Mouse (Mus musculus) skeletal muscle tissue, adult 2 months (tissue): ENCODE results near the gene Wasf2.
"Not testable (repeated sequence)": the region's sequence is repeated elsewhere in the genome, so short reads cannot be mapped to it uniquely, and the experiment has no call there.

ENCODE experiments used
- DNase-seq: peaks from one replicate; pipeline ENCODE4 v3.0.0-alpha.2; 2012; ENCODE audit warnings: low read depth, low spot score

Wasf2 gene

GRCm38 (mm10) chr4:133096671-133097070 is 33.6 kb upstream of the Wasf2 start:
- not testable (repeated sequence) for DNase-seq

- DNase-seq: no peak
Observed at GRCm38 (mm10) chr4:133101751-133102150, 28.6 kb upstream of the Wasf2 start.

- DNase-seq: no peak
Observed at GRCm38 (mm10) chr4:133103525-133104193, 26.6 kb upstream of the Wasf2 start.

- DNase-seq: no peak
Observed at GRCm38 (mm10) chr4:133104194-133104569, 26.1 kb upstream of the Wasf2 start.

GRCm38 (mm10) chr4:133106691-133107090 is 23.6 kb upstream of the Wasf2 start:
- no peak for DNase-seq

GRCm38 (mm10) chr4:133107788-133108281 is 22.5 kb upstream of the Wasf2 start:
- DNase-seq: peak; percentile 87

DNA sequence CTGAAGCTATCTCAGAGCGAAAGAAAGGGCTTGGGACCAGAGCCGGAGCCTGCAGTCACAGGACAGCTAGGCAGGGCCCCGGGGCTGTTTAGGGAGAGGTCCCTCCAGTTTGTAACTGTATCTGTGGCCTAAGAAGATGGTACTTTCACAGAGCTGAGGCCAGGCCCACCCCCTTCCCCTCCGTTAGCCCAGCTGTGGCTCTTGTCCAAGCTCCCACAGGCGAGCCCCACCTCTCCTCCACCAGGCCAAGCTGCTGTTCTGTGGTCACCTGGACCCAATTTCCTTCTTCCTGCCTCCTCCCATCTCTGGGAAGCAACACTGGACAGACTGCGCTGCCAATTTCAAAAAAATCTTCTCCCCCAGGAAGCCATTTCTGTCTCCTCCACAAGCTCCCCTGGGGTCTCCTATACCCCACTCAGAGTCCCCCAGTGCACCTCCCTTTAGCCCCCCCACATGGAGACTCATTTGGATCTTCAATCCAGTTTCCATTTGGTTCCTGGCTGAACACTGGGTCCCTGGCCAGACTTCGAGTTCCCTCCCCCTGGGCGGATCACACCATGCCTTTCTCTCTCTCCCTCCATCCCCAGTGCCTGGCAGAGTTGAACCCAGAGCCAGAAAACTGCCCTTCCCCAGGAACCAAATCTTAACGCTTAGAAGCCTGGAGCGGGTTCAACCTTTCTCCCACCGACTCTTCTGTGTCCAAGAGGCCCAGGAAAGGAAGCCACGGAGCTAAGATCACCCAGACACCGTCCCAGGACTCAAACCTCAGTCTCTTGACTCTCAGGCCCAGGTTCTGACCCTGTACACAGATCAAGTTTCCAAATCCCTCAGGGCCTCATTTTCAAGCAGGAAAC is 21.6 kb upstream of the Wasf2 start:
- DNase-seq: no peak

DNA sequence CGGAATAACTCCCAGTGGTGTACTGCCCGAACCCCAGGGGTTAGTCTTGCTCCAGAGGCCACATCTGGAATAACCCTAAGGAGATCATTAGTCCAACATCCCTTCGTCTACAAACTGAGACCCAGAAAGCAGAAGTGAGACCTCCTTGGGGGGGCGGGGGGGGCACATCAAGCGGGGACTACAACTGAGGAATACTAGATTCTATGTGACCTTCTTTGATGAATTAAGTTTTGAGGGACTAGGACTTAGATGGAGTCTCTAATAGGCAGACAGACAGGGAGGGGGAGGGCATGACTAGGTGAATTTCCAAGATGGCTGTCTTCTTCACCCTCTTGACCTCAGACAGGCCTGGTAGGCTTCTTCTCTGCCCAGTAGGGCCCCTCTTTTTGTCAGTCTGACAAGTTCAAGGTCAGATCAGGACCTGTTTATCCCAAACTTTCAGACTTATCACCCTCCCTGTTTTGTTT is 20.9 kb upstream of the Wasf2 start:
- DNase-seq: no peak

GRCm38 (mm10) chr4:133112175-133112838 is 18.0 kb upstream of the Wasf2 start:
- no peak for DNase-seq

DNA sequence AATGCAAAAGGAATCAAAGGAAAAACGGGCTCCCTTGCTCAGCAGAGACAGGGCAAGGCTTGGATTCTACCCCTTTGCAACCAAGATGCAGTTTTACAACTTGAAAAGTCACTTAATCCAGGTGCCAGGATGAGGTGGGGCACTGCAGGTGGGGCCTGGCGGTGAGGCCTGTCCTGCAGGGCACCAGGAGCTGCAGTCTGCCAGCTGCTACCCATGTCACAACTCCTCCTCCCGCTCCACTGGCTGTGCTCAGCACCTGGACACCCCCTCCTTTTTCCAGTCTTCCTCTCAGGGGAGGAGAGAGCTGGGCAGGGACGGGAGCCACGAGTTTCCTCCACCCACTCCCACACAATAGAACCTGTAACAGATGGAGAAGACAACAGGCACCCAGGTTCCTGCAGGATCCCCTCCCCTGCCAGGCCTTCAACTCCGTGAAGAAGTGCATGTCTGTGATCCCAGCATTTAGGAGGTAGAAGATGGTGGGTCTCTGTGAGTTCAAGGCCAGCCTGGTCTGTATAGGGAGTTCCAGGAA is 16.9 kb upstream of the Wasf2 start:
- DNase-seq: no peak

DNA sequence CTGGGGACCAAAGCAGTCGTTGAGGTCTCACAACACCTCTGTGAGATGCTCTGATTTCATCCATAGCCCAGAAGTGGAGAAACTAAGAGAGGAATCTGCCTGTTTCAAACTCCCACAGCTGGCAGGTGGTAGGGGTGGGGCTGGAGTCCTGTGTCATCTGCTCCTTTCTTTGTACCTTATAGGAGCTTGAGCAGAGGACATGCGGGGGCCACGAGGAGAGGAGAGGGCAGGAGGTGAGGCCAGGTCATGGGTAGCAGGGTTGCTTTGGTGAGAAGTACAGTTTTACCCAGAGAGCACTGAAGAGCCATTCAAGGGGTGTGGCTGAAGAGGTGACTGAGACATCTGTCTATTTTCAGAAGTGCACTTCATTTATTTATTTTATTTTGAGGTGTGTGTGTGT is 15.5 kb upstream of the Wasf2 start:
- no peak for DNase-seq

DNA sequence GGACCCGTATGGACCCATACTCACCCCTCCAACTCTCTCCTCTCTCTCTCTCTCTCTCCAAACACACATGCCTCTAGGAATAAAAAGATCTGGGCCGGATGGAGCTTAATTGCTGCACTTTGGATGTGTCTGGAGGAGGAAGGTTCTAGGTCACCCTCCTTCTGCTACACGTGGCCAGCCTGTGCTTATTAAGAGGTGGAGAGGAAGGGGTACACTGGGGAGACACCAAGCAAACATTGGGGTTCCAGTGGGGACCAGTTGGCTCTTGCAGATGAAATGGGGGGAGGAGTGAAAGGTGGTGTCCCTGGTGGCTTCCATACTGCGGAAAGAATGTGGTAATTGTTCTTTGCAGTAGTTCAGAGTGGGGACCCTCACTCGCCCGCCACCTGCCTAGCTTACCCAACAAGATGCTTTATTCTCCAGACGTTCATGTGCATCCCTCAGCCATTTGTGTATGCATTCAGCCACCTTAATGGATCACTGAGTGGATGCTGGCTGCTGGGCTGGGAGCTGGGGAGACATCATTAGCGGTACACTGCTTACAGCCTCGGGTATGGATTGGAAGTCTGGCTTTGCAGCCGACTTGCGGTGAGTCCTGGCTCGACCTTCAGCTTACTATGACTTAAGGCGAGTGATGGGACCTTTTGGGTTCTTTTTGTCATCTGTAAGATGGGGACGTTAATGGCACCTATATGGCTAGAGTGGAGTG is 14.4 kb upstream of the Wasf2 start:
- DNase-seq: no peak

DNA sequence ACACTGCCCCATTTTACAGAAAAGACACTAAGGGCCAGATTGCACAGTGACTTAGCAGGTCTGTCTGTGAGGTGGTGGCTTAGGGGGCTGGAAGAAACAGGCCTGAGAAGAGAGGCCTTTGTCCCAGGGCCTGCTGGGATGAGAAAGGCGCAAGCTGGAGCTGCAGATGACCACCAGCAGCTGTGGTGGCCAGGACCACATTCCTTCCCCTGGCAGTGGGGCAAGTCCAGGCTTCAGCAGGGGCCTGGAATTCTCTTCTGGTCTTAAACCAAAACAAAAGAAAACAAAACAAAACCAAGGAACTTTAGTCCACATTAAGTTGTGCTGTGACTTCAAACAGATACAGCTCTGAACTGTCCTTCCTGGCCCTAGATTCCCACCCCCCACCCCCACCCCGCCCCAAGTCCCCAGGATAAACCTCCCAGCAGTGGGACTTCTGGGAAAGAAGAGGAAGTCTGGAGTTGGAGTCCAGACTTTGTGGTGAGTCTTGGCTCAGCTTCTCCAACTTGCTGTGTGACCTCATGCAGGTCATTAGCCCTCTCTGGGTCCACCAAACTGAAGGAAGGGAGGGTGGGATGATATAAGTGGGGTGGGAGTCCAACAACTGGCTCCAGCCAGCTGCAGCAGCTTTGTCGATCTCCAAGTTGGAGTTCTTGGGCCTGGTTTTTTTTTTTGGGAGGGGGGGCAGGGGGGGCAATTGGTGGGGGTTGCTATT is 13.4 kb upstream of the Wasf2 start:
- DNase-seq: peak; percentile 81

GRCm38 (mm10) chr4:133117556-133118411 is 12.5 kb upstream of the Wasf2 start:
- DNase-seq: peak; percentile 93

- no peak for DNase-seq
Observed at GRCm38 (mm10) chr4:133118775-133119375, 11.4 kb upstream of the Wasf2 start.

GRCm38 (mm10) chr4:133119579-133119978 is 10.7 kb upstream of the Wasf2 start:
- DNase-seq: no peak

DNA sequence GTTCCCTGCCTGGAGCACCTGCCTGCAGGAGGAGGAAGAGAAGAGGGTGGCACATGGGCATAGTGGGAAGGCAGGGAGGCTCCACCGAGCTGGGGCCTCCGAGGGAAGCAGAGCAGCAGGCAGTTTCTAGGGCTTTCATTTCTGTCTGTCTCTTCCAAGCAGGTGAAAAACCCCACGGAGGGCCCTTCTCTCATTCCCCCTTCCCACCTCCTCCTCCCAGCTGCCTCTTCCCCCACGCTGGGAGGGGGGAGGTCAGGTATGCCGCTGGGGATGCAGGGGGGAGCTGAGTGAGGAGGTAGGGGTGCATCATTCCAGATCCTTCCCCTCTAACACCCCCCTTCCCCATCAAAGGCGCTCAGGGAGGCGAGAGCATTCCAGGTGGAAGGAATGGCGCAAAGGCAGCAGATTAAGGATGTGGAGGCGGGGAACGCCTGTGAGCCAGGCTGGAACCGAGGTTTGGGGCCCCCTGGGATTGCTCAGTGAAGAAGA is 9.4 kb upstream of the Wasf2 start:
- no peak for DNase-seq

- DNase-seq: no peak
Observed at GRCm38 (mm10) chr4:133121416-133121815, 8.9 kb upstream of the Wasf2 start.

- no peak for DNase-seq
Observed at GRCm38 (mm10) chr4:133121974-133122637, 8.2 kb upstream of the Wasf2 start.
